Mouse (Mus musculus): ENCODE results near the gene Dcun1d4. TPM values are rescaled to one million over a fixed set of nuclear protein-coding genes. Genes with fewer than 3 reads are reported as not detected.

Dcun1d4 gene
- polyA plus RNA-seq, 1 experiment: 1.3 TPM

DNA sequence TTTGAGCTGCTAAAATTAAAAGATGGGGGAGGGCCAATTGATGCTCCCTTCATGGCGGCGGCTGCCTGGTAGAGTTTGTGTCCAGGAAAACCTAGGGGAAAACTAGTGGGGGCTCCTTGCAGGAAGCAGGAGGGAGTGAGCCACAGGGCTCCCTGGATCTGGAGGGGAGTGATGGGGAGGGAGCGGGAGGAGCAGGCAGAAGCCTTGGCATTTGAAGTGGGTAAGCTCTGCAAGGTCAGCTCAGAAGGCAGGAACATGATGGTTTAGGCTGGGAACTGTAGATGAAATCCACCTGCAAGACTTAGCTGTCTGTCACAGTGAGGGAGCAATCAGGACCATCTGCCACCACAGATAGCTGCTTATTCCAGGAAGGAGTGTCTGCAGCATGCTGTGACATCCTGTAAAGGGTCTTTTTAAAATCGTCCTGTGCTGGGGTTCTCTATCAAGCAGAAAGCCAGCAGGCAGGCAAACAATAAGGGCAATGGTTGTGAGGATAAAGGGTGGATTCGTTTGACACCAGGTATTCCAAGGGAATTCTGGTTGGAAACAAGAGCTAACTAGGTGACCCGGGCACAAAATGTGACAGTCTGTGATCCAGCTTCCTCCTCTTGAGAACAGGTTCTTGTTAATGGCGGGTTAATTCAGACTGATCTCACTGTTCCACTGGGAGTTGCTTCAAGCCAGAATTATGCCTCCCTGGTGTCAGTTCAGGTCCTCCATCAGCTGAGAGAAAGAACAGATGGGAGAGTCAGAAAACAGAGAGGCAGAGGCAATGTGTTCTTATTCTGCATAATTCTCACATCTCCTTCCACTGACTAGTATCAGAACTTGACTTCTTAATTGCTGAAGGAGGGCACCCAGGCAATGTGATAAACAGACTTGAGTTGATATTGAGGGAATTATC, 104.7 kb downstream of the Dcun1d4 start:
- H3K27me3 ChIP-seq (ENCODE audit: control insufficient read depth, insufficient read depth, low read length): no peaks in the 10 kb centered on the region
- no peak for DNase-seq (ENCODE audit: low read depth in 1 of 2, low spot score in 2 of 2)
- no peak for TF ChIP-seq POLR2A (IDR thresholded peaks at IDR 0.05; ENCODE audit: low read depth, low read length)
- TF ChIP-seq CTCF (IDR thresholded peaks at IDR 0.05; ENCODE audit: extremely low read depth, insufficient read depth, insufficient read length, insufficient replicate concordance): no peak
- no peak overlapping the region for H3K4me3 ChIP-seq (ENCODE audit: extremely low read depth, insufficient read depth, insufficient read length)
- no peaks in the 10 kb centered on the region for H3K4me1 ChIP-seq (ENCODE audit: control insufficient read depth, insufficient read depth, insufficient read length)
- no peaks in the 10 kb centered on the region for H3K36me3 ChIP-seq (ENCODE audit: control insufficient read depth, insufficient read depth, low read length)
- no peak overlapping the region for H3K27ac ChIP-seq (ENCODE audit: insufficient read depth, low read length)
- 57% methylated on average over 7 of the region's 7 CpGs for WGBS

DNA sequence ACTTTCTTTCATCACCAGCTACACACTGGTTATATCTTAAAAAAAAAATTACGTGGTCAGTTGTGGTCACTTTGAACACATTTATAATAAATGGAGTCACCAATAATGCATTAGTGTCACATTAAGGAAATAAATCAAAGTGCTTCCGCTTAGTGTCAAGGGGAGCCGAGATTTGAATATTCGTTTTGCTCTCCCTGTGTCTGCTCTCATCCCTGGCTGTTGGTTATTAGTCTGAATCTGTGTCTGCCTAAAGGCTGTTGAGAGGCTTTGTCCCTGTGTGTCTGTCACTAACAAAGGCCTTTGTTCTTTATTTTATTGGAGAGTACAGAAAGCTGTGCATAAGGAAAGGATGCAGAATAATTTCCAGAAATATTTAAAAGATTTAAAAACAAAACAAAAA, 105.8 kb downstream of the Dcun1d4 start:
- H3K4me1 ChIP-seq (ENCODE audit: control insufficient read depth, insufficient read depth, insufficient read length): no peaks in the 10 kb centered on the region
- no peak for DNase-seq (ENCODE audit: low read depth in 1 of 2, low spot score in 2 of 2)
- no peak overlapping the region for H3K27ac ChIP-seq (ENCODE audit: insufficient read depth, low read length)
- TF ChIP-seq CTCF (IDR thresholded peaks at IDR 0.05; ENCODE audit: extremely low read depth, insufficient read depth, insufficient read length, insufficient replicate concordance) (no peak), POLR2A (IDR thresholded peaks at IDR 0.05; ENCODE audit: low read depth, low read length) (no peak)
- no peak overlapping the region for H3K4me3 ChIP-seq (ENCODE audit: extremely low read depth, insufficient read depth, insufficient read length)
- H3K27me3 ChIP-seq (ENCODE audit: control insufficient read depth, insufficient read depth, low read length): no peaks in the 10 kb centered on the region
- no peaks in the 10 kb centered on the region for H3K36me3 ChIP-seq (ENCODE audit: control insufficient read depth, insufficient read depth, low read length)
- 79% methylated on average over 4 of the region's 4 CpGs for WGBS

DNA sequence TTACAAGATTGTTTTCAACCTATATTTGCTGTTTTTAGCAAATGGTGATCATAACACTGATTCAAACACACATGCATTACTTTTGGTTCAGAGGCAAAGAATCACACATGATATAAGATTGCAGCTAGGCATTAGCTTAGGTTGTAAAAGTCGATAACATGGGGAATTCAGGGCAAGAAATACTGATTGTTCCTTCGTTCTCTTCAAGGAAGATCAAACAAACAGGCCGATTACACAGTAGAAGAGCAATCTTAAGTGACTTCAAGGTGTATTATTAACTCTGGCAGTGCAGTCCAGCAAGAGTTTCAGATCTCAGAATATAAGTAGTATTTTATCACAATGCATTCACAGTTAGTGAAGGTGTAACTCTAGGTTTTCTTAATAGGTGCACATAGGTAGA, 106.3 kb downstream of the Dcun1d4 start:
- 88% methylated on average over 3 of the region's 3 CpGs for WGBS
- Histone ChIP-seq H3K4me1 (ENCODE audit: control insufficient read depth, insufficient read depth, insufficient read length) (no peaks in the 10 kb centered on the region), H3K27me3 (ENCODE audit: control insufficient read depth, insufficient read depth, low read length) (no peaks in the 10 kb centered on the region), H3K36me3 (ENCODE audit: control insufficient read depth, insufficient read depth, low read length) (no peaks in the 10 kb centered on the region), H3K4me3 (ENCODE audit: extremely low read depth, insufficient read depth, insufficient read length) (no peak overlapping the region), H3K27ac (ENCODE audit: insufficient read depth, low read length) (no peak overlapping the region)
- no peak for DNase-seq (ENCODE audit: low read depth in 1 of 2, low spot score in 2 of 2)
- TF ChIP-seq POLR2A (IDR thresholded peaks at IDR 0.05; ENCODE audit: low read depth, low read length): no peak
- TF ChIP-seq CTCF (IDR thresholded peaks at IDR 0.05; ENCODE audit: extremely low read depth, insufficient read depth, insufficient read length, insufficient replicate concordance): no peak

DNA sequence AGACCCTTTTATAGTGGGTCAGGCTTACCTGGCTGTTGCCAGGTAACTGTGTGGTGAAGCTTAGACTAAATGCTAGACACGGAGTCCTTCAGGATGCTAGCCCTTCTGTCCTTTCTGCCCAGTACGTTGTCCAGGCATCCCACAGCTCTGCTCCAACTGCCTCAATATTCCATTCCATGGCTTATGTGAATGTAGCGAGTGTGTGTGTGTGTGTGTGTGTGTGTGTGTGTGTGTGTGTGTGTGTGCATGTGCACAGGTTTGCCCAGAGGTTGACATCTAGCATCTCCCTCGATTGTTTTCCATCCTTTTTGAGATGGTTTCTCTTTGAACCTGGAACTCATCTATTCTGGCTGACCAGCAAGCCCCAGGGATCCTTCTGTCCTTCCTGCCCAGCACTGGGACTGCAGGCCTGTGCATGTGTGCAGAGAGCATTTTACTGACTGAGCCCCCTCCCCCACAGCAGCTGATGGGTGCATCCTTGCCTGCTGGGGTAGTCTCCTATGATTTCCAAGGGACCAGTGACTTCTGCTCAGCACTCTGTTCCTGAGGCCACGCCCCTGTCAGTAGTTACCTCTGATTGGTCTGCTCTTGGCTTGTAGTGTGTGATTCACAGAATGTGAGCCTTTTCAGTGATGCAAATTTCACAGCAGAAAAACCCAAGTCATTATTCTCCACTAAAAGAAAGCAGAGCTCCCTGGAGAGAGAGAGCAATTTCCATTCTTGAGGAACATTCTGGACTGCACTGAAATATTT, 118.3 kb downstream of the Dcun1d4 start:
- TF ChIP-seq CTCF (IDR thresholded peaks at IDR 0.05; ENCODE audit: extremely low read depth, insufficient read depth, insufficient read length, insufficient replicate concordance) (no peak), POLR2A (IDR thresholded peaks at IDR 0.05; ENCODE audit: low read depth, low read length) (no peak)
- H3K27ac ChIP-seq (ENCODE audit: insufficient read depth, low read length): no peak overlapping the region
- H3K27me3 ChIP-seq (ENCODE audit: control insufficient read depth, insufficient read depth, low read length): no peaks in the 10 kb centered on the region
- H3K36me3 ChIP-seq (ENCODE audit: control insufficient read depth, insufficient read depth, low read length): no peaks in the 10 kb centered on the region
- H3K4me3 ChIP-seq (ENCODE audit: extremely low read depth, insufficient read depth, insufficient read length): no peak overlapping the region
- no peak for DNase-seq (ENCODE audit: low read depth in 1 of 2, low spot score in 2 of 2)
- H3K4me1 ChIP-seq (ENCODE audit: control insufficient read depth, insufficient read depth, insufficient read length): no peaks in the 10 kb centered on the region
- 80% methylated on average over 5 of the region's 5 CpGs for WGBS

DNA sequence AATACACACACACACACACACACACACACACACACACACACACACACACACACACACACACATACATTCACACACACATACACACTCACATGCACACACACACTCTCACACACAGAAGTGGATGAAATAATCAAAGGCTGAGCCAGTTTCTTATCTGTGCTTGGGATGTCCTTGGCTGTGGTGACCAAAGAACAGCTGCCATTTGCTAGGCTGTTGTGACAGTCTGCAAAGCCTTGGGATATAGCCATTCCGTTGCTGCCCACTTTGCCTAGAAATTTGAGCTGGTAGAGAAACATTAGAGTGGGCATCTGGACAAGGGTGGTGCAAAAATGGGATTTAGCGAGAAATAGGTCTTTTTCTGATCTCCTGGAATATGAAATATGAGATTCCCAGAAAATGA, 119.2 kb downstream of the Dcun1d4 start:
- WGBS: 86% methylated on average over 2 of the region's 2 CpGs
- Histone ChIP-seq H3K27me3 (ENCODE audit: control insufficient read depth, insufficient read depth, low read length) (no peaks in the 10 kb centered on the region), H3K4me3 (ENCODE audit: extremely low read depth, insufficient read depth, insufficient read length) (no peak overlapping the region), H3K27ac (ENCODE audit: insufficient read depth, low read length) (no peak overlapping the region), H3K4me1 (ENCODE audit: control insufficient read depth, insufficient read depth, insufficient read length) (no peaks in the 10 kb centered on the region), H3K36me3 (ENCODE audit: control insufficient read depth, insufficient read depth, low read length) (no peaks in the 10 kb centered on the region)
- no peak for DNase-seq (ENCODE audit: low read depth in 1 of 2, low spot score in 2 of 2)
- no peak for TF ChIP-seq POLR2A (IDR thresholded peaks at IDR 0.05; ENCODE audit: low read depth, low read length)
- TF ChIP-seq CTCF (IDR thresholded peaks at IDR 0.05; ENCODE audit: extremely low read depth, insufficient read depth, insufficient read length, insufficient replicate concordance): no peak

DNA sequence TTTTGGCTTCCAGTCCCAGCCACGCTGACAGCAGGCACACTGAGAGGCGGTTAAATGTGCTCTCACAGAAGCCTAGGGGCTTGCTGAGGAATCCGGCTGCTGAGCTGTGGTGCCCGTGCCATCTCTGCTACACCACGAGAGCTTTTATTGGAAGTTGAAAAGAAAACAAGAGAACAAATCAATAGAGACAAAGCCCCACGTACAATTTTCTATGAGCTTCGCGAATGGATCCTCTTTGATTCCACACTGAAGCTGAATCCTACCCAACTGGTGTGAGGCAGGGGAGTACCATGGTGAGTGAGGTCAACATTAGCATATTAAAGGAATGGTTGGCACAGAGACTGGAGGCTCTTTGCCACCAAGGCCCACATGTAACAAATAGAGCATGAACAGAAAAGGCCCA, 120.6 kb downstream of the Dcun1d4 start:
- no peak for DNase-seq (ENCODE audit: low read depth in 1 of 2, low spot score in 2 of 2)
- no peak for TF ChIP-seq CTCF (IDR thresholded peaks at IDR 0.05; ENCODE audit: extremely low read depth, insufficient read depth, insufficient read length, insufficient replicate concordance)
- TF ChIP-seq POLR2A (IDR thresholded peaks at IDR 0.05; ENCODE audit: low read depth, low read length): no peak
- Histone ChIP-seq H3K4me3 (ENCODE audit: extremely low read depth, insufficient read depth, insufficient read length) (no peak overlapping the region), H3K4me1 (ENCODE audit: control insufficient read depth, insufficient read depth, insufficient read length) (no peaks in the 10 kb centered on the region), H3K27me3 (ENCODE audit: control insufficient read depth, insufficient read depth, low read length) (no peaks in the 10 kb centered on the region), H3K27ac (ENCODE audit: insufficient read depth, low read length) (no peak overlapping the region), H3K36me3 (ENCODE audit: control insufficient read depth, insufficient read depth, low read length) (no peaks in the 10 kb centered on the region)
- WGBS: 88% methylated on average over 8 of the region's 8 CpGs
